Mouse (Mus musculus) adrenal gland, adult 10 weeks (tissue): ENCODE data around the gene Wdfy2. TPM values are rescaled to one million over a fixed set of nuclear protein-coding genes. Genes with fewer than 3 reads are reported as not detected.

ENCODE experiments used
- polyA plus RNA-seq: library from polyadenylated mRNA; stranded (reverse); fragments of 350-450 nt; fragmentation: Illumina TruSeq; extraction: RNeasy Lipid Tissue Mini Kit (QIAGEN cat#74804); gene quantifications from one replicate; pipeline ENCODE4 v1.2.3, GENCODE M21; 2014; ENCODE audit warnings: low read depth, low replicate concordance

Gene Wdfy2
- polyA plus RNA-seq: 55.2 TPM

DNA sequence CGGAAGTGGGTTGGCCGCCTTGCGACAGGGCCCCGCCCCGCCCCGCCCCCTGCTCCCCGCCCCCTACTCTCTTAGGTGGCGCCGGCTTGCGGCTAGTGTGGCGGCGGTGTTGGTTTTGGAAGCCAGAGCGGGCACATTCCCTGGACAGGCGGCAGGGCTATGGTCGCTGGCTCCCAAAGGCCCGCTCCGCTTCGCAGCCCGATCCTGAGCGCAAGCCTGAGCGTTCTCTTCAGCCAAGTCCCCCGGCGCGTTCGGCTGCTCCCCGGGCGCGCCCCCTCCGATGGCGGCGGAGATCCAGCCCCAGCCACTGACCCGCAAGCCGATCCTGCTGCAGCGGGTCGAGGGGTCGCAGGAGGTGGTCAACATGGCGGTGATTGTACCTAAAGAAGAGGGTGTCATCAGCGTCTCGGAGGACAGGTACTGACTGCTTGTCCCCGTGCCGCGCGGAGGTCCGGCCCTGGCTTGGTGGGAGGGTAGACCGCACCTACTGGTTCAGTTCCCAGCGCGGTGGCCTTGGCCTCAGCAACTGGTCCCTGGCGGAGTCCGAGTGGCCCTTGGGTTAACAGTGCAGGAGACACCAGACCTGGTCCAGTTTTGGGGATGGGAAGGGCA is at the start of gene Wdfy2:
Gene Wdfy2, plus strand, starts transcription at position 38 of the 612 bp plus-strand sequence.

DNA sequence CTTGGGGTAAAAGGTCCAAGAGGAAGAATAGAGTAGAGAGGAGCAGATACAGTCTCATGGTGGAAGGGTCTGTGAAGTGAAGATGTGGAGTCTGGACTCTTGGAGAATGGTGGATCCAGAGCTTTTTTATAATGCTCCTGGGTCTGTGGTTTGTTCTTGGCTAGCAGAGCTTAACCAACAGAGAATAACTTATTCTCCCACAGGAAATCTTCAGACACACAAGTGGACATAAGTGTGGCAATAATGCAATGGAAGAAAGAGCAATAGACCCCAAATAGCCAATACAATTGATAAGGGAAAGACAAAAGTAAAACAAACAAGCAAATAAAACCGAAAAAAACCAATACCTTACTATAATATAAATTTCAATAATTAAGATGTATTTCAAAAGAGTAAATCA is 146.9 kb downstream of the Wdfy2 start, which contains the start of gene Defb48:
Gene Defb48, minus strand, starts transcription at position 101 of the 400 bp plus-strand sequence.

DNA sequence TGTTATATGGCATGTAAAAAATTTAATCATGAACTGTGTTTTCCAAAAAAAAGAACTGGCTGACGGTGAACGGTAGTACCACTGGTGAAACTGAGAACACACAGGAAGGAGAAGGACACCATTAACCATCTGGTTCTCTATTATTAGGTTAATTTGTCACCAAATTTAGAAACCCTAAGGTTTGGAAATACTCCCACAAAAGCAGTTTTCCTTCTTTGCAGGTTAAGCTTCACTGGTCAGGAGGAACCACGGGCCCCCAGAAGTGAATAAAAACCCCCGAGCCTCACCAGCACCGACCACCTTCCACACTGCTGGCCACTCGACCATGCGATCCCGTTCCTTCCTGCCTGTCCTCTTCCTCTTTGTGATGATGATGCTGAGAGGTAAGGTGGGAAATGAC is 160.3 kb downstream of the Wdfy2 start, which contains the start of gene Defb47:
Gene Defb47, plus strand, starts transcription at position 301 of the 400 bp plus-strand sequence.

Other genes starting within 250 kb of the Wdfy2 start
- gene Serpine3, start 174.0 kb upstream of the Wdfy2 start, polyA plus RNA-seq: not detected
- gene Ints6, start 76.5 kb upstream of the Wdfy2 start, polyA plus RNA-seq: 95.1 TPM
- not detected for gene Defb48, start 146.8 kb downstream of the Wdfy2 start, polyA plus RNA-seq
- not detected for gene Defb47, start 160.4 kb downstream of the Wdfy2 start, polyA plus RNA-seq
- not detected for gene Defb43, start 174.1 kb downstream of the Wdfy2 start, polyA plus RNA-seq
- 0.82 TPM for gene Defb42, start 209.3 kb downstream of the Wdfy2 start, polyA plus RNA-seq
- gene Defb30, start 212.3 kb downstream of the Wdfy2 start, polyA plus RNA-seq: not detected